Mouse (Mus musculus) liver, adult 2 months (tissue): Measurements from ENCODE around the gene Abhd14a.

Experiments
- CTCF ChIP-seq: fragments of 200-500 bp; IDR thresholded peaks from 2 replicates; pipeline ENCODE4 v1.5.1; 2011; ENCODE audit warnings: low read depth, low read length, control low read depth
- POLR2A ChIP-seq: fragments of 200-500 bp; IDR thresholded peaks from 2 replicates; pipeline ENCODE4 v1.6.1; 2011; ENCODE audit warnings: low read length, control low read depth; ENCODE audit not compliant: insufficient read depth; ENCODE audit errors: extremely low read depth

DNA sequence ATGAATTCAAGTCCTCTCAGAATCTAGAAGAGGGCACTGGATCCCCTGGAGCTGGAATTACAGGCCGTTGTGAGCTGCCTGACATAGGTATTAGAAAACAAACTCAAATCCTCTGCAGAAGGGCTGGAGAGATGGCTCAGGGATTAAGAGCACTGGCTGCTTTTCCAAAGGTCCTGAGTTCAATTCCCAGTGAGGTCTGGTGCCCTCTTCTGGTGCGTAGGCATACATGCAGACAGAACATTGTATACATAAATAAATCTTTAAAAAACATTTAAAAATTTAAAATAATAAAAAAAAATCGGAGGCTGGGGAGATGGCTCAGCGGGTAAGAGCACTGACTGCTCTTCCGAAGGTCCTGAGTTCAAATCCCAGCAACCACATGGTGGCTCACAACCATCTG lies 4.8 kb downstream of the Abhd14a start:
- no peak for TF ChIP-seq CTCF
- TF ChIP-seq POLR2A, result no peak
